Mouse (Mus musculus): ENCODE measurements around the gene Npc2.

GRCm38 (mm10) chr12:84806010-84806409 lies 33.1 kb upstream of the Npc2 start:
- TF ChIP-seq CTCF (IDR thresholded peaks at IDR 0.05; ENCODE audit: low read depth): no peak
- TF ChIP-seq EP300 (IDR thresholded peaks at IDR 0.05; ENCODE audit: low read depth): no peak
